Mouse (Mus musculus) bone marrow, adult 2 months (tissue): ENCODE results near the gene H1f0. TPM values are rescaled to one million over a fixed set of nuclear protein-coding genes. Genes with fewer than 3 reads are reported as not detected.

Experiments
- H3K27ac ChIP-seq: fragments of 200-500 bp; 2 replicates; pipeline ENCODE4 v1.5.1; 2012; ENCODE audit warnings: low read depth, mild to moderate bottlenecking, control low read depth, inconsistent platforms, low read length; ENCODE audit not compliant: control insufficient read depth, poor library complexity, insufficient read depth
- H3K4me1 ChIP-seq: fragments of 200-500 bp; 2 replicates; pipeline ENCODE4 v1.6.1; 2011; ENCODE audit warnings: low read length; ENCODE audit not compliant: control insufficient read depth, insufficient read depth
- H3K4me3 ChIP-seq: fragments of 200-500 bp; replicated peaks from 2 replicates; pipeline ENCODE3; 2011; ENCODE audit warnings: mild to moderate bottlenecking, low read depth, low read length, control low read depth; ENCODE audit not compliant: control insufficient read depth
- CTCF ChIP-seq: fragments of 200-500 bp; IDR thresholded peaks from 2 replicates; pipeline ENCODE4 v1.5.1; 2011; ENCODE audit warnings: low read length, control low read depth; ENCODE audit not compliant: control insufficient read depth, insufficient read depth
- POLR2A ChIP-seq: fragments of 200-500 bp; IDR thresholded peaks from 2 replicates; pipeline ENCODE4 v1.6.1; 2011; ENCODE audit warnings: low read depth, mild to moderate bottlenecking, control low read depth, low read length, borderline replicate concordance; ENCODE audit not compliant: control insufficient read depth
- WGBS: fragments of 180-500 bp; shearing (Covaris S2); methylation state at CpG from one replicate; pipeline ENCODE4 v1.1.7; 2018; 5-methylcytosine and 5-hydroxymethylcytosine counted together
- polyA plus RNA-seq: library from polyadenylated mRNA; stranded (reverse); fragments of >200 nt; gene quantifications from 2 replicates; pipeline ENCODE4 v1.2.4, GENCODE M21; 2011; ENCODE audit warnings: low replicate concordance; ENCODE audit not compliant: missing spikeins, insufficient read depth, insufficient read length

H1f0 gene
- polyA plus RNA-seq = 30.4 and 32.4 TPM in 2 replicates

DNA sequence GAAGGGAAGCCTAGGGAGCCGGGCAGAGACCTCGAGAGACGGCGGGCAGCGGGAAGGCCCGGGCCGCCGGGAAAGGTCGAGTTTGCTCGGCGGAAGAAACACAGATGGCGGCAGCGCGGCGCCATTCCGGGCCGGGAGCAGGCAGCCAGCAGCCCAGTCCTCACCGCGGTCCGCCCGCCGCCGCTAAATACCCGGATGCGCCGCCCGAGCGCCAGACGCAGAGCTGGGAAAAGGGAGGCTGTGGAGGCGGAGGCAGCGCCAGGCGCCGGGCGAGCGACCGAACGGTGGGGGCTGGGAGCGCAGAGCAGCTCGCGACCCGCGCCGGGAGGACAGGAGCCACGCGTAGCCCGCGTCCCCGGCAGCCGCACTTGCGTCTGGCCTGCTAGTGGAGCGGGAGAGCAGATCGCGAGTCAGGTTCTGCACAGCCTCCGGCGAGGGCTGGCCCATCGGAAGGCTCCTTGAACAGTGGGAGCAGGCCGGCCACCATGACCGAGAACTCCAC, at the start of gene H1f0:
TSS of gene H1f0 (plus strand) at position 214 of the 502 bp plus-strand sequence.
- H3K27ac ChIP-seq = peak within 1 kb of the TSS; percentile 77
- under 1% methylated on average over 58 of the region's 58 CpGs for WGBS

GRCm38 (mm10) chr15:78978875-78979274, 49.4 kb upstream of the H1f0 start:
- TF ChIP-seq POLR2A = 0 out of 2 replicates have a peak, but pooled peaks have one; percentile 6
- no peak for TF ChIP-seq CTCF
- H3K27ac ChIP-seq = peak overlapping the region; percentile 87
- no peak overlapping the region for H3K4me3 ChIP-seq
- 10% methylated on average over 4 of the region's 4 CpGs for WGBS
- H3K4me1 ChIP-seq = peaks cover 14% of the 10 kb centered on the region; the same call in 1 of the 2 replicates

More for the DNA sequence above, at the start of gene H1f0:
- Histone ChIP-seq H3K4me1 (no peaks in the 10 kb centered on the region; the same call in 1 of the 2 replicates), H3K4me3 (peak within 1 kb of the TSS; percentile 70)
- TF ChIP-seq CTCF (no peak), POLR2A (peak; percentile 65; the same call in 1 of the 2 replicates)

DNA sequence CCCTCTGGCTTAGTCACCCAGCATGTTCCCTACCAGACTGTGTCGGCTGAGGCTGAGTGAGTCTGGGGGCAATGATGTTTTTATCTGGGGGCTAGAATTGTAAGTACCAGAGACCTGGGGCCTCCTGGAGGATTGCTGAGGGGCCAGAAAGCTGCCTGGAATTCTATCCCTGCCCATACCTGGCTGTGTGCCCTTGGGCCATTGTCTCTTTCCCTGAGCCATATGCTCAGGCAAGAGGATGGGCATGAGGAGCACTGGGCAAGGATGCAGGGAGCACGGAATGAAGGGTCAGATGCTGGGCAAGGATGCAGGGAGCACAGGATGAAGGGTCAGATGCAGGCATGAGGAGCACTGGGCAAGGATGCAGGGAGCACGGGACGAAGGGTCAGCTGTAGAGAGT, 48.2 kb upstream of the H1f0 start:
- WGBS = 84% methylated on average over 4 of the region's 4 CpGs
- no peak overlapping the region for H3K4me3 ChIP-seq
- H3K27ac ChIP-seq = no peak overlapping the region; the same call in 1 of the 2 replicates
- TF ChIP-seq POLR2A (no peak), CTCF (no peak)
- peaks cover 20% of the 10 kb centered on the region; the same call in 1 of the 2 replicates for H3K4me1 ChIP-seq

DNA sequence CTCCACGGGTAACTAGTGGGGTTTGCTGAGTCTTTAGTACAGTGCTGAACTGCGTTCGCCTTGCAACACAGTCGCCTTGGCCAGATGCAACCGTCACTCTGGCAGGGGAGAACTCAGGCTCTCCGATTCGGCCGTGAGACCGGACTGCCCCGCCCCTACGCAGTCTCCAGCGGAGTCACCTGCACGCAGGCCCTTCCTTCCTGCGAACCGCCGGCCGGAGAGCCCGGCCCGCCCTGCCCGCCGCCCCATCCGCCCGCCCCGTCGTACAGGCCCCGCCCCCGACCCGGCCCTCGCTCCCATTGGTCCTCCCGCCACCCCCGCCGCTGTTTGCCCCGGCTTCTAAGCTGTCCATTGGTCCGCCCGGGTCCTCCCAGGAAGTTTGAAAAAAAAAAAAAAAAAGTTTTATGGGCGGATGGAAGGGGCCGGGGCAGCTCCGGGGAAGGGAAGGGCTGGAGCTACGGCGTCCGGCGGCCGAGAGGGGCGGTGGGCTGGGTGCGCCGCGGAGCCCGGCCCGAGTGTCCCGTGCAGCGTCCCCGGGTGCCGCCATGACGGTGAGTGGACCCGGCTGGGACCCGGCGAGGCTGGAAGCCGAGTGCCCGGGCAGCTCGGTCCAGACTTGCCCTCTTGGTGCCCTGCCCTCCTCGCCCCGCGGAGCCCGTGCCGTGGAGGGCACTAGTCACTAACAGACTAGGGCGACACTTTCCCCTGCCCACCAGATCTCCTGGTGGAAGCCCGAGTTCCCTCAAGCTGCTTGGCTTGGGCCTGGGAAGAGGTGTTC, 45.4 kb upstream of the H1f0 start:
- peak; percentile 51; the same call in 1 of the 2 replicates for TF ChIP-seq POLR2A
- TF ChIP-seq CTCF = no peak
- WGBS = under 1% methylated on average over 64 of the region's 67 CpGs

DNA sequence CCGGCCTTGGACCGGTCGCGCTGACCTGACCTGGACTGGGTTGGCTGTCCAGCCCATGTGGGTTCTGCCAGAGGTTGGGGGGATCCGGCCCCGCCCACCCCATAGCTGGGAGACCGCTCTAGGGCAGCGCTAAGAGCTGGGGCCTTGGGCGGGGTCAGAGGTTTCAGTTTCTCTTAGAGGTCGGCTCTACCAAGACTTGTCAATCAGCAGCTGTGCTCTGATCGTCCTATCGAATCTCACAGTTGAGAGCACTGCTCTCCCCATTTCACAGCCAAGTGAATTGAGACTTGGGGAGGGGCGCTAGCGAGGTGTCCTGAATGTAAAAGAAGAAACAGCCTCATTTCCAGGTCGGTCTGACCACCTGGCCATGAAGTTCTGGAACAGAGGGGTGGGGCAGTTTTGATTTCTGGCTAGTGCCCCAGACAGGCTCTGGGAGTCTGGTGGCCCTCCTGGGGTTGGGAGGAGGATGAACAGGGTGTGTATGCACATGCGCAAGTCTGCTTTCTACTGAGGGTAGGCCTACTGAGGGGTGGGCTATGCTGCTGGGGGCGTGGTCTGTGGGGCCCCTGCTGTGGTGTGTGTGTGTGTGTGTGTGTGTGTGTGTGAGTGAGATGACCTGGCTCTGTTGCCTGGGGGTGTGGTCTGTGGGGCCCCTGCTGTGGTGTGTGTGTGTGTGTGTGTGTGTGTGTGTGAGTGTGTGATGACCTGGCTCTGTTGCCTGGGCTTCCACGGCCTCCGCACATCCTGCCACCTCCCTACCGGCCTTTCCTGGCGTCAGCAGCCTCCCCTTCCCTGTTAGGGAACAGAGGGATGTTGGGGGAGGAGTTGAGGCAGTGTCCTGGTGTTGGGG, 44.6 kb upstream of the H1f0 start:
- Histone ChIP-seq H3K4me1 (peaks cover 15% of the 10 kb centered on the region; the same call in 1 of the 2 replicates), H3K4me3 (peak overlapping the region; percentile 100), H3K27ac (peak overlapping the region; percentile 99)
- no peak for TF ChIP-seq POLR2A
- no peak for TF ChIP-seq CTCF
- WGBS = under 1% methylated on average over 21 of the region's 21 CpGs

More for the DNA sequence above, 45.4 kb upstream of the H1f0 start:
- H3K27ac ChIP-seq = peak overlapping the region; percentile 99
- H3K4me1 ChIP-seq = peaks cover 15% of the 10 kb centered on the region; the same call in 1 of the 2 replicates
- peak overlapping the region; percentile 100 for H3K4me3 ChIP-seq

DNA sequence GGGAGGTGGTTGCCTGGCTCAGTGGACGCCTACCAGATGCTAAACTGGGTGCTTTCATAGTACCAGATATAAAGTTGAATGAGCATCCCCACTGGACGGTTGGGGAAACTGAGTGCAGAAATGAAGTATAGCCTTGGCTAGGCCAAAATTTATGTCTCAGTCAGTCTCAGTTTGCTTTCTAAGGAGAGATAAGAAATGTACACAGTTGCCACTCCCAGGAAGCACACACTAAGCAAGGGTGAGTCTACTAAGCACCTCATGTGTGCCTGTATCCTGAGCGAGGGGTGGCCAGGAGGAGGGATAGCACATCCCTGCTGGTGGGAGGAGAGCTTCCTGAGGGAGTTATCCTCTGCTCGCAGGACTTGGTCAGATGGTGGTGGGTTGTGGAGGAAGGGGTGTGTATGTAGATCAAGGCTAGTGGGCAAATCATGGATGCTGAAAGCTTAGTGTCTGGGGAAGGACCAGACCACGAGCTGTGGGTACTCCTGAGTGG, 43.9 kb upstream of the H1f0 start:
- no peak overlapping the region for H3K27ac ChIP-seq
- TF ChIP-seq CTCF = no peak
- no peak for TF ChIP-seq POLR2A
- WGBS = 33% methylated on average over 5 of the region's 5 CpGs
- peak overlapping the region; percentile 100 for H3K4me3 ChIP-seq
- peaks cover 15% of the 10 kb centered on the region; the same call in 1 of the 2 replicates for H3K4me1 ChIP-seq

DNA sequence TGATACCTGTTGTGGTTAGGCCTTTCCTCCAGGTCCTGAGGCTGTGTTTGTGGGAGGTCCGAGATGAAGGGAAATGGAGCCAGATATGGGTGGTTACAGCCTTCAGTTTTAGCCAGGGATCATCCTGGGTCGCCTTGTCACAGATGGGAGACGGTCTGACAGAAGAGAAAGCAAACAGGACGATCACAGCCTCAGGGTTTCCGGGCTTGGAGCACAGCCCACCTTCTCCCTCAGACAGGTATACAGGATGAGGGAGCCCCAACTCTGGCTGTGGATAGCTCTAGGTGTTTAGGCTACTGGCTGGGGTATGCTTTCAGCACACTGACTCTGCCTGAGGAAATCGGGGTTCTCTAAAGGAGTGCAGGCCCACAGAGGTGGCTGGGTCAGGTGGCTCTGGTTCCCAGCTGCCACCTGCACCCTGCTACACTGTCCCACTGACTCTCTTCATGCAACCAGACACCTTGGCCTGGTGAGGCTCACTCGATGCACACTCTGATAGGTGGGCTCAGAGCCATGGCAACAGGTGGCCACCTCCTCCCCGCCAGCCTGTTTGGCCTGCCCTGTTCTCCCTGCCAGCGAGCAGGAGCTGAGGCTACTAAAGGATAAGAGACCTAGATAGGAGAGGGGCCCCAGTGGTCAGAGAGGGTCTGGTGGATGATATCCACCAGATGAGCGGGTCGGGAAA, 41.6 kb upstream of the H1f0 start:
- H3K4me3 ChIP-seq = no peak overlapping the region
- peaks cover 8% of the 10 kb centered on the region; the same call in 1 of the 2 replicates for H3K4me1 ChIP-seq
- H3K27ac ChIP-seq = no peak overlapping the region; the same call in 1 of the 2 replicates
- no peak for TF ChIP-seq POLR2A
- no peak for TF ChIP-seq CTCF
- WGBS = 86% methylated on average over 11 of the region's 11 CpGs
